Mouse (Mus musculus) CD4-positive helper T cell, adult 2 months (primary cell): Measurements from ENCODE around the gene Sec24c.
"Not testable (repeated sequence)": the region's sequence is repeated elsewhere in the genome, so short reads cannot be mapped to it uniquely, and the experiment has no call there.

Experiments
- DNase-seq: peaks from one replicate; pipeline ENCODE4 v3.0.0-alpha.2; 2012; ENCODE audit warnings: low read depth, missing footprints, low spot score

The Sec24c gene

GRCm38 (mm10) chr14:20696986-20697385 lies 22.9 kb downstream of the Sec24c start:
- peak; percentile 49 for DNase-seq

GRCm38 (mm10) chr14:20698515-20698914 lies 24.4 kb downstream of the Sec24c start:
- DNase-seq, result no peak

GRCm38 (mm10) chr14:20700362-20700761 lies 26.3 kb downstream of the Sec24c start:
- DNase-seq, result no peak

- peak; percentile 17 for DNase-seq
Measured at GRCm38 (mm10) chr14:20701554-20701953, 27.4 kb downstream of the Sec24c start.

GRCm38 (mm10) chr14:20702096-20702740 lies 28.1 kb downstream of the Sec24c start:
- no peak for DNase-seq

GRCm38 (mm10) chr14:20702741-20703381 lies 28.8 kb downstream of the Sec24c start, which contains the start of gene Chchd1:
Gene Chchd1 (plus strand): TSS chr14:20703006.
- DNase-seq, result peak; percentile 84

- not testable (repeated sequence) for DNase-seq
Measured at GRCm38 (mm10) chr14:20703461-20703860, 29.4 kb downstream of the Sec24c start.

- DNase-seq, result peak; percentile 83
Measured at GRCm38 (mm10) chr14:20707201-20708190, 33.4 kb downstream of the Sec24c start, which contains the start of gene Zswim8. Gene Zswim8 (plus strand): TSS chr14:20707552.

GRCm38 (mm10) chr14:20708239-20708638 lies 34.1 kb downstream of the Sec24c start:
- DNase-seq, result peak; percentile 69

GRCm38 (mm10) chr14:20713832-20714231 lies 39.7 kb downstream of the Sec24c start:
- DNase-seq, result no peak

- DNase-seq, result no peak
Measured at GRCm38 (mm10) chr14:20718443-20718842, 44.3 kb downstream of the Sec24c start.

- no peak for DNase-seq
Measured at GRCm38 (mm10) chr14:20719767-20720166, 45.7 kb downstream of the Sec24c start.

- DNase-seq, result no peak
Measured at GRCm38 (mm10) chr14:20721371-20721770, 47.3 kb downstream of the Sec24c start.

GRCm38 (mm10) chr14:20723006-20723405 lies 48.9 kb downstream of the Sec24c start:
- DNase-seq, result no peak

GRCm38 (mm10) chr14:20724043-20724442 lies 49.9 kb downstream of the Sec24c start:
- DNase-seq, result peak; percentile 42

GRCm38 (mm10) chr14:20725660-20726339 lies 51.7 kb downstream of the Sec24c start:
- DNase-seq, result no peak

- DNase-seq, result no peak
Measured at GRCm38 (mm10) chr14:20729871-20730270, 55.8 kb downstream of the Sec24c start.

GRCm38 (mm10) chr14:20730853-20731602 lies 56.9 kb downstream of the Sec24c start:
- no peak for DNase-seq

- peak; percentile 18 for DNase-seq
Measured at GRCm38 (mm10) chr14:20733041-20733951, 59.2 kb downstream of the Sec24c start.
